Mouse (Mus musculus) thymus, adult 2 months (tissue): ENCODE measurements at regions not wholly inside any gene's neighbourhood (a gene's known extent, or its start where the extent isn't known, plus 50 kb on each side); places are given as distances from the start of the nearest gene placed in this dataset.

Experiments
- CTCF ChIP-seq: fragments of 200-500 bp; IDR thresholded peaks from 2 replicates; pipeline ENCODE4 v1.5.1; 2012; ENCODE audit warnings: mild to moderate bottlenecking, control low read depth, low read length, moderate library complexity, borderline replicate concordance; ENCODE audit not compliant: control insufficient read depth, poor library complexity, insufficient read depth; ENCODE audit errors: extremely low read depth
- POLR2A ChIP-seq: fragments of 200-500 bp; IDR thresholded peaks from 2 replicates; pipeline ENCODE4 v1.6.1; 2012; ENCODE audit warnings: mild to moderate bottlenecking, low read length, control low read depth, moderate library complexity; ENCODE audit not compliant: control insufficient read depth, poor library complexity, insufficient read depth; ENCODE audit errors: extremely low read depth

- TF ChIP-seq POLR2A (no peak), CTCF (no peak)
Measured at GRCm38 (mm10) chr14:24947084-24947483, 460.2 kb downstream of the Rps24 start.
